Mouse (Mus musculus) ES-E14 (cell line): ENCODE data around the gene Poglut1. TPM values are rescaled to one million over a fixed set of nuclear protein-coding genes. Genes with fewer than 3 reads are reported as not detected.

Source experiments
- DNase-seq: peaks from one replicate; pipeline ENCODE4 v3.0.0-alpha.2; 2013; ENCODE audit warnings: low read depth, low spot score
- H3K27ac ChIP-seq: 2 replicates; pipeline ENCODE4 v1.5.1; 2012; ENCODE audit warnings: low read depth, mild to moderate bottlenecking, low read length, moderate library complexity, mixed read lengths; ENCODE audit not compliant: poor library complexity, insufficient read depth, severe bottlenecking
- H3K36me3 ChIP-seq: 2 replicates; pipeline ENCODE4 v1.6.1; 2012; ENCODE audit warnings: mild to moderate bottlenecking, low read length, moderate library complexity, mixed read lengths; ENCODE audit not compliant: control insufficient read depth, poor library complexity, insufficient read depth, severe bottlenecking
- H3K4me1 ChIP-seq, 2 experiments: fragments of 150-350 bp in 1 of 2; sonication (generic) in 1 of 2; 2 replicates each; pipeline ENCODE4 v1.6.1; 2012; ENCODE audit warnings: low read length in 2 of 2, mild to moderate bottlenecking in 1 of 2, mixed read lengths in 1 of 2; ENCODE audit not compliant: control insufficient read depth in 2 of 2, insufficient read depth in 2 of 2, poor library complexity in 1 of 2
- H3K4me3 ChIP-seq, 2 experiments: fragments of 150-350 bp in 1 of 2; sonication (generic) in 1 of 2; 2 replicates each; pipeline ENCODE4 v1.5.1; 2012; ENCODE audit warnings: low read length in 2 of 2, low read depth in 1 of 2, mild to moderate bottlenecking in 1 of 2, mixed read lengths in 1 of 2; ENCODE audit not compliant: insufficient read depth in 1 of 2, poor library complexity in 1 of 2, severe bottlenecking in 1 of 2
- H3K9ac ChIP-seq: 2 replicates; pipeline ENCODE4 v1.6.1; 2012; ENCODE audit warnings: low read depth, mild to moderate bottlenecking, low read length, mixed read lengths; ENCODE audit not compliant: poor library complexity, insufficient read depth, severe bottlenecking
- H3K9me3 ChIP-seq: fragments of 150-350 bp; sonication (generic); 2 replicates; pipeline ENCODE4 v1.6.1; 2012; ENCODE audit warnings: low read depth, mild to moderate bottlenecking, low read length; ENCODE audit not compliant: control insufficient read depth, insufficient read depth
- CHD2 ChIP-seq: IDR thresholded peaks from 2 replicates; pipeline ENCODE4 v1.6.1; 2014; ENCODE audit warnings: mild to moderate bottlenecking, low read depth, low read length, inconsistent platforms
- HCFC1 ChIP-seq: IDR thresholded peaks from 2 replicates; pipeline ENCODE4 v1.6.1; 2012; ENCODE audit warnings: low read length, inconsistent platforms, borderline replicate concordance; ENCODE audit not compliant: insufficient read depth
- MAFK ChIP-seq: IDR thresholded peaks from 2 replicates; pipeline ENCODE4 v1.6.1; 2014; ENCODE audit warnings: mild to moderate bottlenecking, low read depth, low read length, inconsistent platforms; ENCODE audit not compliant: insufficient read depth
- ZC3H11A ChIP-seq: IDR thresholded peaks from 2 replicates; pipeline ENCODE4 v1.6.1; 2012; ENCODE audit warnings: low read depth, mild to moderate bottlenecking, inconsistent platforms, low read length, borderline replicate concordance
- ZNF384 ChIP-seq: IDR thresholded peaks from 2 replicates; pipeline ENCODE4 v1.6.1; 2012; ENCODE audit warnings: low read depth, low read length, inconsistent platforms
- in situ Hi-C, 2 experiments: fragments of 600-800 bp; cut with MboI; formaldehyde crosslinking; loops; one replicate each; pipeline ENCODE4 v1.15.1; 2025; ENCODE audit warnings: low sequenced_read_pairs in 2 of 2, inconsistent platforms in 1 of 2; ENCODE audit not compliant: unreplicated experiment in 2 of 2
- total RNA-seq: library from RNA; depleted of rRNA; stranded (reverse); fragments of 300-350 nt; gene quantifications from 2 replicates; pipeline ENCODE4 v1.2.3, GENCODE M21; 2012

Poglut1 gene
- total RNA-seq, 1 experiment, result 76.6 TPM

- Histone ChIP-seq H3K9me3 (no peaks in the 10 kb centered on the region), H3K4me1 (no peaks in the 10 kb centered on the region), H3K9ac (no peak overlapping the region), H3K36me3 (peaks cover 2% of the 10 kb centered on the region; the same call in 1 of the 2 replicates), H3K4me3 (no peak overlapping the region), H3K27ac (no peak overlapping the region)
- DNase-seq, result no peak
- in situ Hi-C loops, result loop anchor here (10.0 to 25.0 kb wide), 2 partner anchors 149 to 557 kb away; partner anchors contain the start of genes Cox17 (in 1 of the 2), Gm21987 (in 1 of the 2) and Maats1 (in 1 of the 2)
- TF ChIP-seq MAFK (no peak), HCFC1 (no peak), CHD2 (no peak), ZC3H11A (no peak), ZNF384 (no peak)
These were observed 56.2 kb downstream of the Poglut1 start for GRCm38 (mm10) chr16:38493890-38494289.

GRCm38 (mm10) chr16:38492551-38492950 is 57.5 kb downstream of the Poglut1 start:
- H3K4me1 ChIP-seq, result no peaks in the 10 kb centered on the region
- in situ Hi-C loops, result loop anchor here (10.0 to 25.0 kb wide), 2 partner anchors 148 to 555 kb away; partner anchors contain the start of genes Cox17 (in 1 of the 2), Gm21987 (in 1 of the 2) and Maats1 (in 1 of the 2)

GRCm38 (mm10) chr16:38483582-38484309 is 66.3 kb downstream of the Poglut1 start:
- no peak for TF ChIP-seq ZNF384
- no peak for TF ChIP-seq MAFK
- no peak for TF ChIP-seq ZC3H11A
- no peak for TF ChIP-seq HCFC1
- TF ChIP-seq CHD2, result no peak
- in situ Hi-C loops, result loop anchor here in 1 of 2 experiments (10.0 to 25.0 kb wide), 2 partner anchors 139 to 546 kb away; partner anchors contain the start of genes Cox17, Gm21987 and Maats1
- peak overlapping the region; percentile 27 for H3K9ac ChIP-seq

More at GRCm38 (mm10) chr16:38492551-38492950, 57.5 kb downstream of the Poglut1 start:
- H3K9ac ChIP-seq, result no peak overlapping the region
- no peak for TF ChIP-seq MAFK
- TF ChIP-seq CHD2, result no peak
- no peak for TF ChIP-seq HCFC1
- no peak for TF ChIP-seq ZNF384
- no peak for TF ChIP-seq ZC3H11A
- H3K27ac ChIP-seq, result no peak overlapping the region
- no peak for DNase-seq
- no peak overlapping the region for H3K4me3 ChIP-seq
- H3K9me3 ChIP-seq, result no peaks in the 10 kb centered on the region
- no peaks in the 10 kb centered on the region; the same call in 1 of the 2 replicates for H3K36me3 ChIP-seq

GRCm38 (mm10) chr16:38482780-38483562 is 67.1 kb downstream of the Poglut1 start:
- Histone ChIP-seq H3K27ac (no peak overlapping the region), H3K36me3 (no peaks in the 10 kb centered on the region), H3K4me1 (peaks cover 0 to 2% of the 10 kb centered on the region in 2 experiments; a peak in 1 of 4 replicates), H3K9me3 (no peaks in the 10 kb centered on the region), H3K4me3 (peak overlapping the region; percentile 24 to 62), H3K9ac (peak overlapping the region; percentile 20; the same call in 1 of the 2 replicates)
- in situ Hi-C loops, result loop anchor here in 1 of 2 experiments (10.0 to 25.0 kb wide), 2 partner anchors 138 to 546 kb away; partner anchors contain the start of genes Cox17, Gm21987 and Maats1
- no peak for DNase-seq
- TF ChIP-seq MAFK (no peak), HCFC1 (no peak), ZNF384 (no peak), ZC3H11A (peak; percentile 58; the same call in 1 of the 2 replicates), CHD2 (no peak)

More at GRCm38 (mm10) chr16:38483582-38484309, 66.3 kb downstream of the Poglut1 start:
- Histone ChIP-seq H3K4me3 (peak overlapping the region; percentile 24 to 62), H3K9me3 (no peaks in the 10 kb centered on the region), H3K36me3 (no peaks in the 10 kb centered on the region), H3K27ac (no peak overlapping the region), H3K4me1 (peaks cover 0 to 2% of the 10 kb centered on the region in 2 experiments; a peak in 1 of 4 replicates)
- DNase-seq, result no peak
